Mouse (Mus musculus) neural tube, embryonic 15.5 days (tissue): ENCODE measurements around the gene Hoxa5. TPM values are rescaled to one million over a fixed set of nuclear protein-coding genes. Genes with fewer than 3 reads are reported as not detected.

Experiments used
- ATAC-seq: fragments of 200-750 bp; cut with Nextera tagmentation; 2 replicates; pipeline ENCODE4 v1.8.0; 2017; ENCODE audit warnings: mild to moderate bottlenecking, moderate TSS enrichment, moderate library complexity; ENCODE audit not compliant: low FRiP score
- H3K27ac ChIP-seq: fragments of 300-500 bp; sonication (generic); replicated peaks from 2 replicates; pipeline ENCODE4 v1.5.1; 2015; ENCODE audit warnings: mild to moderate bottlenecking, inconsistent platforms
- H3K27me3 ChIP-seq: fragments of 300-500 bp; sonication (generic); replicated peaks from 2 replicates; pipeline ENCODE4 v1.6.1; 2015; ENCODE audit warnings: inconsistent platforms
- H3K36me3 ChIP-seq: fragments of 300-500 bp; sonication (generic); 2 replicates; pipeline ENCODE4 v1.6.1; 2015; ENCODE audit warnings: inconsistent platforms
- H3K4me1 ChIP-seq: fragments of 300-500 bp; sonication (generic); 2 replicates; pipeline ENCODE4 v1.6.1; 2015; ENCODE audit warnings: inconsistent platforms
- H3K4me2 ChIP-seq: fragments of 300-500 bp; sonication (generic); 2 replicates; pipeline ENCODE4 v1.6.1; 2015; ENCODE audit warnings: inconsistent platforms, mild to moderate bottlenecking, moderate library complexity
- H3K4me3 ChIP-seq: fragments of 300-500 bp; sonication (generic); replicated peaks from 2 replicates; pipeline ENCODE4 v1.5.1; 2015; ENCODE audit warnings: mild to moderate bottlenecking, inconsistent platforms
- H3K9ac ChIP-seq: fragments of 300-500 bp; sonication (generic); replicated peaks from 2 replicates; pipeline ENCODE4 v1.6.1; 2015; ENCODE audit warnings: mild to moderate bottlenecking, inconsistent platforms
- H3K9me3 ChIP-seq: fragments of 300-500 bp; sonication (generic); replicated peaks from 2 replicates; pipeline ENCODE4 v1.6.1; 2016; ENCODE audit warnings: inconsistent platforms
- WGBS: fragments of 180-500 bp; shearing (Covaris S2); methylation state at CpG from one replicate; pipeline ENCODE4 v1.1.7; 2015; ENCODE audit warnings: mixed read lengths; 5-methylcytosine and 5-hydroxymethylcytosine counted together
- microRNA counts: library from miRNA; unstranded; fragments of <30 nt; microRNA quantifications from one replicate; lab custom pipeline; 2016
- microRNA-seq: library from miRNA; unstranded; fragments of <30 nt; microRNA quantifications from one replicate; pipeline ENCODE4, GENCODE M21; 2017
- polyA plus RNA-seq: library from polyadenylated mRNA; unstranded; fragments of >200 nt; fragmentation: Nextera tagmentation; extraction: Ambion mirVana; gene quantifications from 2 replicates; pipeline ENCODE4 v1.2.1, GENCODE M21; 2015

Gene Hoxa5
- polyA plus RNA-seq, 1 experiment from 2014 or later, result 73.9 TPM

DNA sequence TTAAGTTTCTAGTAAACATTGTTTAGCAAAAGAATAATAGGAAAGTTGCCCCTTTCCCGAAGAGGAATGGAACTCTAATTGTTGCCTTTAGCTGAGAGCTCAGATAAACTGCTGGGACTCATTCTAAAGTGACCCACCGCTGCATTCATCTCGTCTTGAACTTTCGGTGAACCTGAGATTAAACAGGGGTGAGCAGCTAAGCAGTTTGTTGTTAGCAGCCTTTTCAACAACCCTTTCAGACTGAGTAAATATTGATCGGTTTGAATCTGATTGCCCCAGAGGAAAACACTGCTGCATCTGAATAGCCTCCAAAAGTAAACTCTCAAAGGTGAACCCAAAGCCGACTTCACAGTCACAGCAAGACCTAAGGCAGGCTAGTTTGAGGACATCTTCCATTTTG lies 51.1 kb downstream of the Hoxa5 start:
- Histone ChIP-seq H3K27ac (no peak overlapping the region), H3K4me2 (no peak overlapping the region), H3K27me3 (peaks cover 22% of the 10 kb centered on the region), H3K9ac (no peak overlapping the region), H3K4me1 (peaks cover 22% of the 10 kb centered on the region), H3K4me3 (no peak overlapping the region), H3K9me3 (no peaks in the 10 kb centered on the region), H3K36me3 (no peaks in the 10 kb centered on the region)
- no peak for ATAC-seq
- WGBS, result 20% methylated on average over 6 of the region's 6 CpGs

DNA sequence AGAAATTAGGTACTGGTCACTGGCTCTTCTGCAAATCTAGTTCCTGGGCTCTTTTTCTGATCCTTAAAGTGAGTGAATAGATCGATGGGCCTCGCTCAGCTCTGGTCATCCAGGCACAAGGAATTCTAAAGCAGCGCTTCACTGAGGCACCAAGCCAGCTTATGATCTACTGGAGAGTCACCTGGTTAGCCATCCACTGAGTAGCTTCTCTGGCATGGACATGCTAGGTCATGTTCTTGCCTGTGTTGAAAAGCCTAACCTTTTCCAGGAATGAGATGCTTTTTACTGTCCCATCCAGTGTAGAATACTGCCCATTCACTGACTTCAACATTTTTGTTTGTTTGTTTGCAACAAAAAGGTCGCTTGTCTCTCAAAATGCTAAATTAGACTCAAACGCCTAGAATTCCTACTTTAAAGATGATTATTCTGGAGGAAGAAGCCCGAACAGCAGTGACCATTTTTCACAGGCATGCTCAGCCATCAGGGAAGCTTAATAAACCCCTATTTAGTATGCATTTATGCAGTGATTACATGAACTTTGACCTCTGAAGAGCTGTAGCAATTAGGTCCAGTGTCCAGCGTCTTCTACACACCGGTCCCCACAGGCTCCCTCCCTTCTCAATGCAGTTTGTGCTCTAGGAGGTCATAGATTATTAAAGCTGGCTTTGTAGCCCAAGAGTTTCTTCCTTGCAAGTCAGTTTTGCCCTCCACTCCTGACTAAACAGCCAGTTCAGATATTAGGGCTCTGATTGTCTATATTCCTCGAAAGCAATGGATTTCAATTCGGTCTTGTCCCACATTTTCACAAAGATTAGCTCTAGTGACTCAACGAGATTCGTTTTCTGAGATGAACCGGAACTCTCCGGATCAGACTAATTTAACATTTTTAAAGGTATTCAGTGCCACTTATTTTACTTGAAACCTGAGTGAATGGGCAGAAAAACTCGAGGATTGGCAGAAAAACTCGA lies 51.9 kb downstream of the Hoxa5 start:
- Histone ChIP-seq H3K9me3 (no peaks in the 10 kb centered on the region), H3K36me3 (no peaks in the 10 kb centered on the region), H3K4me1 (peaks cover 16% of the 10 kb centered on the region), H3K27ac (no peak overlapping the region), H3K4me2 (no peak overlapping the region), H3K4me3 (no peak overlapping the region), H3K27me3 (peaks cover 22% of the 10 kb centered on the region), H3K9ac (no peak overlapping the region)
- no peak for ATAC-seq
- 28% methylated on average over 16 of the region's 16 CpGs for WGBS

MicroRNA genes within 50 kb of the gene (microRNA counts, 519-probe panel; counts per million panel counts)
- 3,309 counts per million, percentile 81 among the panel's probes with 10 or more counts for microRNA mmu-miR-196b (lab: Ali Mortazavi, UCI)

Small RNAs within 50 kb of the gene (microRNA-seq; reads per million reads assigned to microRNA genes)
- gene Mir196b, result 4,361 reads per million, percentile 92 among the genes with 10 or more reads in this experiment

Other genes starting within 250 kb of the Hoxa5 start
- 29.5 and 30.1 TPM in 2 replicates for gene Skap2, start 192.0 kb downstream of the Hoxa5 start, polyA plus RNA-seq
- 1.1 and 1.3 TPM in 2 replicates for gene Hoxa1, start 46.3 kb downstream of the Hoxa5 start, polyA plus RNA-seq
- gene Hoxa2, start 39.8 kb downstream of the Hoxa5 start, polyA plus RNA-seq, result 7.2 and 12.0 TPM in 2 replicates
- 1.4 and 3.0 TPM in 2 replicates for gene 5730596B20Rik, start 27.1 kb downstream of the Hoxa5 start, polyA plus RNA-seq
- gene Hoxa4, start 12.8 kb downstream of the Hoxa5 start, polyA plus RNA-seq, result 2.3 and 5.7 TPM in 2 replicates
- gene Hoxa6, start 4.1 kb upstream of the Hoxa5 start, polyA plus RNA-seq, result 10.3 and 15.0 TPM in 2 replicates
- gene Hoxa3, start 8.7 kb upstream of the Hoxa5 start, polyA plus RNA-seq, result 10.7 and 14.6 TPM in 2 replicates
- not detected in 2 replicates for gene Gm28308, start 8.8 kb upstream of the Hoxa5 start, polyA plus RNA-seq
- 86.8 and 109 TPM in 2 replicates for gene Hoxa7, start 17.3 kb upstream of the Hoxa5 start, polyA plus RNA-seq
- gene Hoxa9, start 26.5 kb upstream of the Hoxa5 start, polyA plus RNA-seq, result 64.3 and 77.5 TPM in 2 replicates
- 48.9 and 69.7 TPM in 2 replicates for gene Hoxa10, start 36.3 kb upstream of the Hoxa5 start, polyA plus RNA-seq
- 4.3 and 9.6 TPM in 2 replicates for gene Hoxa11, start 41.2 kb upstream of the Hoxa5 start, polyA plus RNA-seq
- 0.08 and 0.26 TPM in 2 replicates for gene Hoxa13, start 56.3 kb upstream of the Hoxa5 start, polyA plus RNA-seq
- 0.82 and 1.9 TPM in 2 replicates for gene Evx1, start 108.9 kb upstream of the Hoxa5 start, polyA plus RNA-seq